Mouse (Mus musculus): Measurements from ENCODE around the gene Gm5868.

DNA sequence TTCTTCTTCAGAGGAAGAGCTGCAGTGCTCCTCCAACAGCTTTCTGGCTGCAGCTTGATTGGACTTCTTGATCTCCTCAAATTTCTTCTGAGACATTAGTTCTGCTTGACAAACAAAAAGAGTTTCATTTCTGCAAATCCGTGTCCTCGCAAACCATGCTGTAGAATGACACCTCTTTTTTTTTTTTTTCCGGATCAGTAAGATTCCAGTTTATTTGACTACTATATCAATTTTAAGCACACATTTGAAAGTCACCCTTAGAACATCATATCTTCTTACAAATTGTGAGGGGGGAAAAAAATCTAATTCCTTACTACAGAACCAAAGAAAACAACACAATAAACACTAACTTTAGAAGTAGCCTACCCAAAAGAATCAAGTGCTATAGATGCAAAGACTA, 31.1 kb downstream of the Gm5868 start:
- TF ChIP-seq POLR2A (IDR thresholded peaks at IDR 0.05; ENCODE audit: extremely low read depth, insufficient read depth, low read length) (no peak), CTCF (IDR thresholded peaks at IDR 0.05; ENCODE audit: extremely low read depth, insufficient read depth, low read length) (no peak)
